Mouse (Mus musculus): ENCODE data around the gene Snx20. TPM values are rescaled to one million over a fixed set of nuclear protein-coding genes. Genes with fewer than 3 reads are reported as not detected.

Gene Snx20
- polyA plus RNA-seq (2015; fragmentation: Nextera tagmentation; extraction: Ambion mirVana): 2.2 and 2.4 TPM in 2 replicates

GRCm38 (mm10) chr8:88635474-88636397 is at the start of gene Snx20:
Snx20 (minus strand) TSS chr8:88636128.
- 80% methylated on average over 14 of the region's 14 CpGs for WGBS
- ATAC-seq (ENCODE audit: insufficient number of reproducible peaks, low FRiP score, low TSS enrichment, low read depth): no peak
- no peaks in the 10 kb centered on the region for H3K9me3 ChIP-seq
- no peaks in the 10 kb centered on the region for H3K27me3 ChIP-seq
- H3K9ac ChIP-seq: no peak within 1 kb of the TSS
- no peaks in the 10 kb centered on the region for H3K36me3 ChIP-seq
- H3K4me3 ChIP-seq: no peak within 1 kb of the TSS
- no peak within 1 kb of the TSS for H3K4me2 ChIP-seq
- H3K4me1 ChIP-seq: peaks cover 4% of the 10 kb centered on the region; the same call in 1 of the 2 replicates
- no peak within 1 kb of the TSS for H3K27ac ChIP-seq

GRCm38 (mm10) chr8:88683656-88684289 is 47.8 kb upstream of the Snx20 start:
- no peak overlapping the region for H3K4me3 ChIP-seq
- H3K27me3 ChIP-seq: no peaks in the 10 kb centered on the region
- no peak overlapping the region for H3K27ac ChIP-seq
- H3K9me3 ChIP-seq: no peaks in the 10 kb centered on the region
- peaks cover 14% of the 10 kb centered on the region for H3K4me1 ChIP-seq
- H3K9ac ChIP-seq: no peak overlapping the region
- H3K4me2 ChIP-seq: no peak overlapping the region
- no peak for ATAC-seq (ENCODE audit: insufficient number of reproducible peaks, low FRiP score, low TSS enrichment, low read depth)
- H3K36me3 ChIP-seq: no peaks in the 10 kb centered on the region
- 79% methylated on average over 7 of the region's 7 CpGs for WGBS

GRCm38 (mm10) chr8:88681046-88681445 is 45.1 kb upstream of the Snx20 start:
- Histone ChIP-seq H3K4me1 (peaks cover 5% of the 10 kb centered on the region; the same call in 1 of the 2 replicates), H3K4me2 (no peak overlapping the region), H3K9ac (no peak overlapping the region), H3K27me3 (no peaks in the 10 kb centered on the region), H3K27ac (no peak overlapping the region), H3K9me3 (no peaks in the 10 kb centered on the region), H3K36me3 (no peaks in the 10 kb centered on the region), H3K4me3 (no peak overlapping the region)
- ATAC-seq (ENCODE audit: insufficient number of reproducible peaks, low FRiP score, low TSS enrichment, low read depth): no peak
- 76% methylated on average over 8 of the region's 8 CpGs for WGBS

GRCm38 (mm10) chr8:88680566-88680965 is 44.6 kb upstream of the Snx20 start:
- H3K4me1 ChIP-seq: no peaks in the 10 kb centered on the region
- no peaks in the 10 kb centered on the region for H3K27me3 ChIP-seq
- H3K4me3 ChIP-seq: no peak overlapping the region
- no peaks in the 10 kb centered on the region for H3K9me3 ChIP-seq
- no peaks in the 10 kb centered on the region for H3K36me3 ChIP-seq
- no peak for ATAC-seq (ENCODE audit: insufficient number of reproducible peaks, low FRiP score, low TSS enrichment, low read depth)
- H3K4me2 ChIP-seq: no peak overlapping the region
- H3K27ac ChIP-seq: no peak overlapping the region
- 89% methylated on average over 2 of the region's 2 CpGs for WGBS
- H3K9ac ChIP-seq: no peak overlapping the region

GRCm38 (mm10) chr8:88677071-88677470 is 41.1 kb upstream of the Snx20 start:
- ATAC-seq (ENCODE audit: insufficient number of reproducible peaks, low FRiP score, low TSS enrichment, low read depth): no peak
- H3K27me3 ChIP-seq: no peaks in the 10 kb centered on the region

GRCm38 (mm10) chr8:88675372-88676165 is 39.6 kb upstream of the Snx20 start:
- no peak overlapping the region for H3K9ac ChIP-seq
- no peak overlapping the region for H3K27ac ChIP-seq
- H3K9me3 ChIP-seq: no peaks in the 10 kb centered on the region
- no peak overlapping the region for H3K4me2 ChIP-seq
- no peaks in the 10 kb centered on the region for H3K36me3 ChIP-seq
- no peak overlapping the region for H3K4me3 ChIP-seq
- H3K4me1 ChIP-seq: no peaks in the 10 kb centered on the region
- no peak for ATAC-seq (ENCODE audit: insufficient number of reproducible peaks, low FRiP score, low TSS enrichment, low read depth)
- no peaks in the 10 kb centered on the region for H3K27me3 ChIP-seq
- WGBS: 81% methylated on average over 12 of the region's 12 CpGs

More at GRCm38 (mm10) chr8:88677071-88677470, 41.1 kb upstream of the Snx20 start:
- no peak overlapping the region for H3K4me3 ChIP-seq
- H3K36me3 ChIP-seq: no peaks in the 10 kb centered on the region
- H3K9me3 ChIP-seq: no peaks in the 10 kb centered on the region
- no peaks in the 10 kb centered on the region for H3K4me1 ChIP-seq
- H3K27ac ChIP-seq: no peak overlapping the region
- WGBS: 62% methylated on average over 8 of the region's 8 CpGs
- no peak overlapping the region for H3K9ac ChIP-seq
- H3K4me2 ChIP-seq: no peak overlapping the region

- Histone ChIP-seq H3K27me3 (no peaks in the 10 kb centered on the region), H3K4me3 (no peak overlapping the region), H3K9ac (no peak overlapping the region), H3K36me3 (no peaks in the 10 kb centered on the region), H3K4me1 (no peaks in the 10 kb centered on the region), H3K27ac (no peak overlapping the region), H3K4me2 (no peak overlapping the region), H3K9me3 (no peaks in the 10 kb centered on the region)
- WGBS: 54% methylated on average over 5 of the region's 5 CpGs
- no peak for ATAC-seq (ENCODE audit: insufficient number of reproducible peaks, low FRiP score, low TSS enrichment, low read depth)
Measured at GRCm38 (mm10) chr8:88673859-88674258, 37.9 kb upstream of the Snx20 start.

- Histone ChIP-seq H3K4me2 (no peak overlapping the region), H3K4me3 (no peak overlapping the region), H3K27ac (no peak overlapping the region), H3K36me3 (no peaks in the 10 kb centered on the region), H3K9me3 (no peaks in the 10 kb centered on the region), H3K4me1 (no peaks in the 10 kb centered on the region), H3K27me3 (no peaks in the 10 kb centered on the region), H3K9ac (no peak overlapping the region)
- no peak for ATAC-seq (ENCODE audit: insufficient number of reproducible peaks, low FRiP score, low TSS enrichment, low read depth)
- WGBS: 65% methylated on average over 10 of the region's 10 CpGs
Measured at GRCm38 (mm10) chr8:88671575-88671974, 35.6 kb upstream of the Snx20 start.

GRCm38 (mm10) chr8:88670782-88671181 is 34.9 kb upstream of the Snx20 start:
- 74% methylated on average over 6 of the region's 6 CpGs for WGBS
- no peak overlapping the region for H3K4me3 ChIP-seq
- H3K4me1 ChIP-seq: no peaks in the 10 kb centered on the region
- no peak overlapping the region for H3K4me2 ChIP-seq
- no peaks in the 10 kb centered on the region for H3K36me3 ChIP-seq
- H3K27ac ChIP-seq: no peak overlapping the region
- H3K9me3 ChIP-seq: no peaks in the 10 kb centered on the region
- ATAC-seq (ENCODE audit: insufficient number of reproducible peaks, low FRiP score, low TSS enrichment, low read depth): no peak
- no peak overlapping the region for H3K9ac ChIP-seq
- no peaks in the 10 kb centered on the region for H3K27me3 ChIP-seq

GRCm38 (mm10) chr8:88668400-88669086 is 32.6 kb upstream of the Snx20 start:
- 70% methylated on average over 14 of the region's 14 CpGs for WGBS
- Histone ChIP-seq H3K9ac (no peak overlapping the region), H3K36me3 (no peaks in the 10 kb centered on the region), H3K4me1 (no peaks in the 10 kb centered on the region), H3K4me2 (no peak overlapping the region), H3K4me3 (no peak overlapping the region), H3K27ac (no peak overlapping the region), H3K9me3 (no peaks in the 10 kb centered on the region), H3K27me3 (no peaks in the 10 kb centered on the region)
- no peak for ATAC-seq (ENCODE audit: insufficient number of reproducible peaks, low FRiP score, low TSS enrichment, low read depth)

- no peak for ATAC-seq (ENCODE audit: insufficient number of reproducible peaks, low FRiP score, low TSS enrichment, low read depth)
- Histone ChIP-seq H3K27me3 (no peaks in the 10 kb centered on the region), H3K4me2 (no peak overlapping the region), H3K9me3 (no peaks in the 10 kb centered on the region), H3K36me3 (no peaks in the 10 kb centered on the region), H3K4me3 (no peak overlapping the region), H3K9ac (no peak overlapping the region), H3K4me1 (no peaks in the 10 kb centered on the region), H3K27ac (no peak overlapping the region)
- 47% methylated on average over 1 of the region's 1 CpGs for WGBS
Measured at GRCm38 (mm10) chr8:88666435-88666834, 30.5 kb upstream of the Snx20 start.

All from limb, embryonic 15.5 days (tissue).